Mouse (Mus musculus) neural tube, embryonic 12.5 days (tissue): ENCODE results near the gene Tsen54. TPM values are rescaled to one million over a fixed set of nuclear protein-coding genes. Genes with fewer than 3 reads are reported as not detected.

Source experiments
- ATAC-seq: fragments of 200-750 bp; cut with Nextera tagmentation; 2 replicates; pipeline ENCODE4 v1.8.0; 2017; ENCODE audit warnings: low read depth, mild to moderate bottlenecking, moderate TSS enrichment, moderate library complexity; ENCODE audit not compliant: low FRiP score
- H3K27ac ChIP-seq: fragments of 300-500 bp; sonication (generic); 2 replicates; pipeline ENCODE4 v1.5.1; 2016
- H3K27me3 ChIP-seq: fragments of 300-500 bp; sonication (generic); replicated peaks from 2 replicates; pipeline ENCODE4 v1.6.1; 2016; ENCODE audit warnings: mild to moderate bottlenecking
- H3K36me3 ChIP-seq: fragments of 300-500 bp; sonication (generic); 2 replicates; pipeline ENCODE4 v1.6.1; 2016; ENCODE audit warnings: mild to moderate bottlenecking
- H3K4me1 ChIP-seq: fragments of 300-500 bp; sonication (generic); 2 replicates; pipeline ENCODE4 v1.6.1; 2016
- H3K4me2 ChIP-seq: fragments of 300-500 bp; sonication (generic); replicated peaks from 2 replicates; pipeline ENCODE4 v1.6.1; 2016; ENCODE audit warnings: mild to moderate bottlenecking
- H3K4me3 ChIP-seq: fragments of 300-500 bp; sonication (generic); 2 replicates; pipeline ENCODE4 v1.5.1; 2016
- H3K9ac ChIP-seq: fragments of 300-500 bp; sonication (generic); 2 replicates; pipeline ENCODE4 v1.6.1; 2016; ENCODE audit warnings: mild to moderate bottlenecking
- H3K9me3 ChIP-seq: fragments of 300-500 bp; sonication (generic); 2 replicates; pipeline ENCODE4 v1.6.1; 2016; ENCODE audit warnings: mild to moderate bottlenecking
- whole genome bisulfite sequencing: fragments of 180-500 bp; shearing (Covaris S2); methylation state at CpG from one replicate; pipeline ENCODE4 v1.1.7; 2016; 5-methylcytosine and 5-hydroxymethylcytosine counted together
- polyA plus RNA-seq: library from polyadenylated mRNA; unstranded; fragments of >200 nt; fragmentation: Nextera tagmentation; extraction: Ambion mirVana; gene quantifications from 2 replicates; pipeline ENCODE4 v1.2.1, GENCODE M21; 2016

Tsen54 gene
- polyA plus RNA-seq, 1 experiment from 2014 or later: 26.4 TPM

- Histone ChIP-seq H3K9ac (peak within 1 kb of the TSS; percentile 49), H3K27ac (no peak within 1 kb of the TSS), H3K4me2 (peak within 1 kb of the TSS; percentile 97), H3K4me1 (peaks cover 14% of the 10 kb centered on the region), H3K4me3 (peak within 1 kb of the TSS; percentile 63), H3K36me3 (peaks cover 31% of the 10 kb centered on the region), H3K9me3 (no peaks in the 10 kb centered on the region), H3K27me3 (peaks cover 31% of the 10 kb centered on the region)
- under 1% methylated on average over 87 of the region's 87 CpGs for WGBS
- ATAC-seq: peak; percentile 88
These were observed 9.5 kb downstream of the Tsen54 start, which contains the start of gene Llgl2 for GRCm38 (mm10) chr11:115823774-115824740. Gene Llgl2, plus strand, starts transcription at chr11:115824049.

- Histone ChIP-seq H3K27ac (no peak overlapping the region), H3K36me3 (peaks cover 30% of the 10 kb centered on the region), H3K4me2 (peak overlapping the region; percentile 97), H3K27me3 (peaks cover 31% of the 10 kb centered on the region), H3K9ac (no peak overlapping the region), H3K4me1 (peaks cover 14% of the 10 kb centered on the region), H3K9me3 (no peaks in the 10 kb centered on the region), H3K4me3 (no peak overlapping the region)
- no peak for ATAC-seq
- WGBS: 19% methylated on average over 11 of the region's 11 CpGs
These were observed 10.3 kb downstream of the Tsen54 start for GRCm38 (mm10) chr11:115824813-115825212.

- Histone ChIP-seq H3K27ac (no peak overlapping the region), H3K9ac (no peak overlapping the region), H3K36me3 (peaks cover 13% of the 10 kb centered on the region), H3K4me1 (peaks cover 24% of the 10 kb centered on the region), H3K4me3 (no peak overlapping the region), H3K27me3 (peaks cover 45% of the 10 kb centered on the region), H3K9me3 (no peaks in the 10 kb centered on the region), H3K4me2 (no peak overlapping the region)
- WGBS: 48% methylated on average over 5 of the region's 5 CpGs
- no peak for ATAC-seq
These were observed 12.0 kb downstream of the Tsen54 start for GRCm38 (mm10) chr11:115826487-115826886.

GRCm38 (mm10) chr11:115827624-115828023 lies 13.1 kb downstream of the Tsen54 start:
- WGBS: 86% methylated on average over 6 of the region's 6 CpGs

GRCm38 (mm10) chr11:115829036-115829435 lies 14.5 kb downstream of the Tsen54 start:
- Histone ChIP-seq H3K36me3 (no peaks in the 10 kb centered on the region), H3K9ac (no peak overlapping the region), H3K4me3 (no peak overlapping the region), H3K27me3 (peaks cover 44% of the 10 kb centered on the region), H3K9me3 (no peaks in the 10 kb centered on the region), H3K4me2 (no peak overlapping the region), H3K27ac (no peak overlapping the region), H3K4me1 (peaks cover 37% of the 10 kb centered on the region)
- no peak for ATAC-seq
- whole genome bisulfite sequencing: 53% methylated on average over 4 of the region's 4 CpGs

More at GRCm38 (mm10) chr11:115827624-115828023, 13.1 kb downstream of the Tsen54 start:
- no peaks in the 10 kb centered on the region for H3K9me3 ChIP-seq
- no peak overlapping the region for H3K27ac ChIP-seq
- ATAC-seq: no peak
- H3K4me3 ChIP-seq: no peak overlapping the region
- peaks cover 2% of the 10 kb centered on the region for H3K36me3 ChIP-seq
- no peak overlapping the region for H3K4me2 ChIP-seq
- H3K27me3 ChIP-seq: peaks cover 51% of the 10 kb centered on the region
- peaks cover 31% of the 10 kb centered on the region for H3K4me1 ChIP-seq
- no peak overlapping the region for H3K9ac ChIP-seq

GRCm38 (mm10) chr11:115830550-115831325 lies 16.2 kb downstream of the Tsen54 start:
- WGBS: 16% methylated on average over 25 of the region's 25 CpGs

GRCm38 (mm10) chr11:115831518-115831917 lies 17.0 kb downstream of the Tsen54 start:
- Histone ChIP-seq H3K27ac (no peak overlapping the region), H3K4me2 (no peak overlapping the region), H3K9me3 (no peaks in the 10 kb centered on the region), H3K9ac (no peak overlapping the region), H3K4me1 (peaks cover 34% of the 10 kb centered on the region), H3K27me3 (peaks cover 22% of the 10 kb centered on the region), H3K4me3 (no peak overlapping the region), H3K36me3 (no peaks in the 10 kb centered on the region)
- ATAC-seq: no peak
- 41% methylated on average over 3 of the region's 3 CpGs for WGBS

More at GRCm38 (mm10) chr11:115830550-115831325, 16.2 kb downstream of the Tsen54 start:
- no peaks in the 10 kb centered on the region for H3K9me3 ChIP-seq
- no peak overlapping the region for H3K4me2 ChIP-seq
- no peak for ATAC-seq
- peaks cover 34% of the 10 kb centered on the region for H3K4me1 ChIP-seq
- H3K4me3 ChIP-seq: no peak overlapping the region
- no peaks in the 10 kb centered on the region for H3K36me3 ChIP-seq
- H3K27me3 ChIP-seq: peaks cover 27% of the 10 kb centered on the region
- H3K9ac ChIP-seq: no peak overlapping the region
- H3K27ac ChIP-seq: no peak overlapping the region

GRCm38 (mm10) chr11:115832064-115832463 lies 17.5 kb downstream of the Tsen54 start:
- no peak for ATAC-seq
- Histone ChIP-seq H3K9me3 (no peaks in the 10 kb centered on the region), H3K36me3 (no peaks in the 10 kb centered on the region), H3K4me2 (peak overlapping the region; percentile 32; the same call in 1 of the 2 replicates), H3K9ac (no peak overlapping the region), H3K27ac (no peak overlapping the region), H3K27me3 (peaks cover 22% of the 10 kb centered on the region), H3K4me3 (no peak overlapping the region), H3K4me1 (peaks cover 34% of the 10 kb centered on the region)
- WGBS: 49% methylated on average over 6 of the region's 6 CpGs

GRCm38 (mm10) chr11:115832523-115832922 lies 18.0 kb downstream of the Tsen54 start:
- peaks cover 34% of the 10 kb centered on the region for H3K4me1 ChIP-seq
- no peak for ATAC-seq

GRCm38 (mm10) chr11:115833021-115833513 lies 18.5 kb downstream of the Tsen54 start:
- H3K27ac ChIP-seq: no peak overlapping the region
- H3K36me3 ChIP-seq: no peaks in the 10 kb centered on the region
- H3K4me2 ChIP-seq: peak overlapping the region; percentile 32
- 11% methylated on average over 8 of the region's 8 CpGs for WGBS
- ATAC-seq: no peak
- H3K4me1 ChIP-seq: peaks cover 34% of the 10 kb centered on the region
- no peak overlapping the region for H3K4me3 ChIP-seq
- H3K9me3 ChIP-seq: no peaks in the 10 kb centered on the region
- H3K27me3 ChIP-seq: peaks cover 22% of the 10 kb centered on the region
- H3K9ac ChIP-seq: no peak overlapping the region

More at GRCm38 (mm10) chr11:115832523-115832922, 18.0 kb downstream of the Tsen54 start:
- Histone ChIP-seq H3K27me3 (peaks cover 22% of the 10 kb centered on the region), H3K27ac (no peak overlapping the region), H3K36me3 (no peaks in the 10 kb centered on the region), H3K4me3 (no peak overlapping the region), H3K9me3 (no peaks in the 10 kb centered on the region), H3K4me2 (peak overlapping the region; percentile 32), H3K9ac (no peak overlapping the region)
- WGBS: 3% methylated on average over 8 of the region's 8 CpGs

GRCm38 (mm10) chr11:115834033-115834432 lies 19.5 kb downstream of the Tsen54 start:
- peaks cover 22% of the 10 kb centered on the region for H3K27me3 ChIP-seq
- ATAC-seq: no peak
- 37% methylated on average over 6 of the region's 6 CpGs for WGBS
- no peaks in the 10 kb centered on the region for H3K9me3 ChIP-seq
- peaks cover 34% of the 10 kb centered on the region for H3K4me1 ChIP-seq
- H3K36me3 ChIP-seq: no peaks in the 10 kb centered on the region
- no peak overlapping the region for H3K4me3 ChIP-seq
- H3K27ac ChIP-seq: no peak overlapping the region
- no peak overlapping the region for H3K4me2 ChIP-seq
- no peak overlapping the region for H3K9ac ChIP-seq
